Mouse (Mus musculus) kidney, adult 2 months (tissue): ENCODE measurements around the gene Ptp4a2.

Experiments used
- CTCF ChIP-seq: fragments of 200-500 bp; conservative IDR thresholded peaks from 2 replicates; pipeline ENCODE4 v1.5.1; 2011; ENCODE audit warnings: low read depth, mild to moderate bottlenecking, control low read depth, low read length, moderate library complexity, mixed read lengths; ENCODE audit not compliant: insufficient read depth, insufficient read length
- POLR2A ChIP-seq: fragments of 200-500 bp; IDR thresholded peaks from one replicate; pipeline ENCODE4 v1.6.1; 2011; ENCODE audit warnings: low read depth, low read length, control low read depth

DNA sequence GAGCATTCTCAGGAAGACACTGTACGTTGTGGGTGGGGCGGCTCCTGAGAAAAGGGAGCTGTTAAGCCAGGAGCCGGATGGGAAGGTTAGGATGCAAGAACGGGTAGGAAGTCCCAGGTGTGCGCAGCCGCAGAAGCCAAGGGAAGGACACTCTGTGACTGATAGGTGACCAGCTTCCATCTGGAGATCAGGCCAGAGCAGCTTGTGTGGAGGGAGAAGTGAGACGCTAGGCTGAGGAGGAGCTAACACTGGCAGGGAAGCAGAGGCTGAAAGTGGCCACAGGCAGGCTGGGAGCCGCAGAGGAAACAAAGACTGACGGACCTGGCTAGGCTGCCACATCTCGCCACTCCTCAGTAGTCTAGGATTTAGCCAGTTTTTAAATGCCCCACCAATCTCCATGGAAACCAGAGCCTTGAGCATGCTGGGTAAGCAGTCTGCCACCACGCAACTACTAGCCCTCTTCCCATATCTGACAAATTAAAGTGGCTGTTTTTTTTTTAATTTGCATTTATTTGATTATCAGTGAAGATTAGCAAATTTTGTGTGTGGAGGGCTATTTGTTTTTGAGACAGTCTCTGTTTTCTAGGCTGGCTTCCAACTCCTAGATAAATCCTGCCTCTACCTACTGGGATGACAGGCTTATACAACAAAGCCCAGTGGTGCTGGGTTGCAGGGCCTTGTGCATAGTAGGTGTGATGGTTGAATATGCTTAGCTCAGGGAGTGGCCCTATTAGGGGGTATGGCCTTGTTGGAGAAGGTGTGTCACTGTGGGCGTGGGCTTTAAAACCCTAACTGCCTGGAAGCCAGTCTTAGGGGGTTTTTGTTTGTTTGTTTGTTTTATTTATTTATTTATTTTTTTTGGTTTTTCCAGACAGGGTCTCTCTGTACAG, 73.3 kb downstream of the Ptp4a2 start:
- no peak for TF ChIP-seq POLR2A
- no peak for TF ChIP-seq CTCF
